In the genomic region with DNA sequence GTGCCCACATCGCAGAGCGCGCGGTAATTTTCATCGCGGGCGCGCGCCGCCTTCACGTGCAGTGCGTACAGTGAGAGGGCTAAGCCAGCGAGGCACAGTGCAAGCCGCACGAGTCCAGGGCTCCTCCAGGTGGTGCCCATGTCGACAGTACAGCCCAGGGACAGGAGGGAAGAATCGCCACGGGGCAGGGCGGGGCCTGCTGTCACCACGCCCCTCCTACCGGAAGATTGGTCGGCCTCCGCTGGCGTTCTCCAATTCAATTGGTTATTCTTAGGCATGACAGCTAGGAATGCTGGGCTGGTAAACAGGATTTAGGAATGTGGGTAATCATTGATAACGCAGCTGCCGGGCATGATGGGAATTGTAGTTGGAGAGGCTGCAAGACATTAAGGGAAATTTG, we compare ENCODE assay signal across 8 mouse cellular contexts. TPM values are rescaled to one million over a fixed set of nuclear protein-coding genes. Genes with fewer than 3 reads are reported as not detected.
A peak's percentile ranks its signal among the peaks of the same experiment; 100 is the strongest.
DNase-seq lines count a peak whose midpoint lies in the region; ATAC-seq lines count a peak whose summit lies in the region.

A gene (minus strand): TSS at position 13 of the 400 bp plus-strand sequence.
A gene (minus strand): TSS at position 176 of the 400 bp plus-strand sequence.

- peak within 1 kb of the TSS; percentile 75 for H3K9ac ChIP-seq in hindbrain, embryonic 16.5 days (ENCODE audit: low read depth, low read length)

- peak within 1 kb of the TSS; percentile 80 for H3K27ac ChIP-seq in hindbrain, embryonic 16.5 days (ENCODE audit: low read depth, low read length)

- peak within 1 kb of the TSS; percentile 88 for H3K4me2 ChIP-seq in hindbrain, embryonic 16.5 days (ENCODE audit: low read length)

- H3K27me3 ChIP-seq in hindbrain, embryonic 16.5 days (replicated peaks; ENCODE audit: control insufficient read depth, insufficient read depth, low read length) = no peaks in the 10 kb centered on the region

- H3K36me3 ChIP-seq in hindbrain, embryonic 16.5 days (ENCODE audit: control insufficient read depth, insufficient read depth, low read length) = no peaks in the 10 kb centered on the region

- H3K4me3 ChIP-seq in hindbrain, embryonic 16.5 days (ENCODE audit: low read length) = peak within 1 kb of the TSS; percentile 79

- peak; percentile 98 for DNase-seq in ZHBTc4 (ENCODE audit: low read depth, low spot score)
- DNase-seq in cerebellum, postnatal 4 days (ENCODE audit: low spot score in 2 of 2) = peak; percentile 74 to 93
- peak; percentile 97 for DNase-seq in gastrocnemius, adult 18-20 months (ENCODE audit: low spot score)
- DNase-seq in left cerebral cortex, adult 11 months (ENCODE audit: low spot score) = peak; percentile 94
- peak; percentile 99 for DNase-seq in lung, postnatal 36 days
- peak; percentile 97 for DNase-seq in retina, embryonic 14.5 days (ENCODE audit: low spot score)
- DNase-seq in thymus, postnatal 36 days = peak; percentile 88 to 91

- WGBS in hindbrain, embryonic 16.5 days = 0% methylated on average over 26 of the region's 26 CpGs

- peak; percentile 98 for ATAC-seq in hindbrain, embryonic 16.5 days

- peaks cover 7% of the 10 kb centered on the region for H3K4me1 ChIP-seq in hindbrain, embryonic 16.5 days (ENCODE audit: control insufficient read depth, insufficient read depth, low read depth, low read length)

- H3K9me3 ChIP-seq in hindbrain, embryonic 16.5 days (ENCODE audit: control insufficient read depth, low read length) = no peaks in the 10 kb centered on the region

RNA-seq across cellular contexts. Expression of the first gene that starts in this region (rescaled TPM):
- not detected for total RNA-seq in gastrocnemius, adult 18-20 months (2021)
- not detected in 2 replicates for polyA plus RNA-seq in hindbrain, embryonic 16.5 days (2015; fragmentation: Nextera tagmentation; extraction: Ambion mirVana)

RNA-seq across cellular contexts. Expression of the second gene that starts in this region (rescaled TPM):
- 1 to 10 TPM; 7.5 to 9.9 TPM for total RNA-seq in gastrocnemius, adult 18-20 months (2021)
- polyA plus RNA-seq in hindbrain, embryonic 16.5 days (2015; fragmentation: Nextera tagmentation; extraction: Ambion mirVana) = 70.5 and 75.2 TPM in 2 replicates

Comparison
In these comparisons a context has a peak if more than half of its experiments do, and no peak if none do; other contexts are left out.
1. Peak in every context shown above with its lines: DNase-seq, ATAC-seq, H3K4me3 ChIP-seq and H3K27ac ChIP-seq.